Mouse (Mus musculus): ENCODE data around the gene Barhl2. TPM values are rescaled to one million over a fixed set of nuclear protein-coding genes. Genes with fewer than 3 reads are reported as not detected.

Barhl2 gene
- polyA plus RNA-seq, 1 experiment: 0.34 TPM

GRCm38 (mm10) chr5:106426069-106426468 lies 31.9 kb downstream of the Barhl2 start:
- no peak overlapping the region for H3K27ac ChIP-seq (ENCODE audit: insufficient read depth, low read length)

DNA sequence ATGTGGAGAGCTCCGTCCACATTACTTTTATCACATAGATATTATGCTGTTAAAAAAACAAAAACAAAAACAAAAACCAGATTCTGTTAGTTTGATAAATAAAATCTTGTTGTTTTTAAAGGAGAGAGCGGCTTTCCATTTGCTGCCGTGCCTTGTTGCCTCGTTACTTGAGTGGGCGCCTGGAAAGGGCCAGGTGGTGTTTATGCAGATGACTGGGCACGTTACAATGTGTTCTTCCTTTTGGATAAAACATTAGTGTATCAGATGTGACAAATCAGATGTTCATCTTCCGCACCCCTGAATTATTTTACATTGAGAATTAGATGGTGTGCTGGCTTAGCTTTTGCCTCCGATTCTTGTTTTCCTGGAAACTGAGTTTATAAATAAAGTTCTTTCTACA lies 37.1 kb downstream of the Barhl2 start:
- Histone ChIP-seq H3K36me3 (ENCODE audit: control insufficient read depth, insufficient read depth, low read length, poor library complexity, severe bottlenecking) (no peaks in the 10 kb centered on the region), H3K27me3 (ENCODE audit: control insufficient read depth, insufficient read depth, low read length, poor library complexity, severe bottlenecking) (peaks cover 2% of the 10 kb centered on the region; the same call in 1 of the 2 replicates), H3K4me3 (ENCODE audit: low read depth, low read length) (no peak overlapping the region), H3K27ac (ENCODE audit: insufficient read depth, low read length) (no peak overlapping the region), H3K9ac (ENCODE audit: low read depth, poor library complexity, severe bottlenecking) (no peak overlapping the region), H3K4me1 (ENCODE audit: control insufficient read depth, insufficient read depth, low read length) (no peaks in the 10 kb centered on the region), H3K9me3 (replicated peaks; ENCODE audit: control insufficient read depth, insufficient read depth, low read length, poor library complexity, severe bottlenecking) (no peaks in the 10 kb centered on the region)
- TF ChIP-seq POLR2A (IDR thresholded peaks at IDR 0.05; ENCODE audit: insufficient read depth, low read length) (no peak), CTCF (IDR thresholded peaks at IDR 0.05; ENCODE audit: low read depth, low read length) (no peak), EP300 (IDR thresholded peaks at IDR 0.05; ENCODE audit: insufficient read depth, low read depth, low read length) (no peak)

More at GRCm38 (mm10) chr5:106426069-106426468, 31.9 kb downstream of the Barhl2 start:
- no peaks in the 10 kb centered on the region for H3K9me3 ChIP-seq (replicated peaks; ENCODE audit: control insufficient read depth, insufficient read depth, low read length, poor library complexity, severe bottlenecking)
- no peak overlapping the region for H3K4me3 ChIP-seq (ENCODE audit: low read depth, low read length)
- TF ChIP-seq CTCF (IDR thresholded peaks at IDR 0.05; ENCODE audit: low read depth, low read length) (peak; percentile 68), EP300 (IDR thresholded peaks at IDR 0.05; ENCODE audit: insufficient read depth, low read depth, low read length) (no peak), POLR2A (IDR thresholded peaks at IDR 0.05; ENCODE audit: insufficient read depth, low read length) (no peak)
- no peaks in the 10 kb centered on the region for H3K36me3 ChIP-seq (ENCODE audit: control insufficient read depth, insufficient read depth, low read length, poor library complexity, severe bottlenecking)
- H3K4me1 ChIP-seq (ENCODE audit: control insufficient read depth, insufficient read depth, low read length): no peaks in the 10 kb centered on the region
- H3K27me3 ChIP-seq (ENCODE audit: control insufficient read depth, insufficient read depth, low read length, poor library complexity, severe bottlenecking): peaks cover 2% of the 10 kb centered on the region; the same call in 1 of the 2 replicates
- no peak overlapping the region for H3K9ac ChIP-seq (ENCODE audit: low read depth, poor library complexity, severe bottlenecking)

- Histone ChIP-seq H3K9me3 (replicated peaks; ENCODE audit: control insufficient read depth, insufficient read depth, low read length, poor library complexity, severe bottlenecking) (no peaks in the 10 kb centered on the region), H3K9ac (ENCODE audit: low read depth, poor library complexity, severe bottlenecking) (no peak overlapping the region)
- TF ChIP-seq EP300 (IDR thresholded peaks at IDR 0.05; ENCODE audit: insufficient read depth, low read depth, low read length): no peak
- TF ChIP-seq CTCF (IDR thresholded peaks at IDR 0.05; ENCODE audit: low read depth, low read length): no peak
- TF ChIP-seq POLR2A (IDR thresholded peaks at IDR 0.05; ENCODE audit: insufficient read depth, low read length): no peak
Measured at GRCm38 (mm10) chr5:106420370-106420769, 37.6 kb downstream of the Barhl2 start.

GRCm38 (mm10) chr5:106417210-106417609 lies 40.8 kb downstream of the Barhl2 start:
- Histone ChIP-seq H3K36me3 (ENCODE audit: control insufficient read depth, insufficient read depth, low read length, poor library complexity, severe bottlenecking) (no peaks in the 10 kb centered on the region), H3K4me1 (ENCODE audit: control insufficient read depth, insufficient read depth, low read length) (no peaks in the 10 kb centered on the region), H3K9me3 (replicated peaks; ENCODE audit: control insufficient read depth, insufficient read depth, low read length, poor library complexity, severe bottlenecking) (no peaks in the 10 kb centered on the region), H3K9ac (ENCODE audit: low read depth, poor library complexity, severe bottlenecking) (no peak overlapping the region), H3K27me3 (ENCODE audit: control insufficient read depth, insufficient read depth, low read length, poor library complexity, severe bottlenecking) (no peaks in the 10 kb centered on the region), H3K4me3 (ENCODE audit: low read depth, low read length) (no peak overlapping the region), H3K27ac (ENCODE audit: insufficient read depth, low read length) (no peak overlapping the region)
- TF ChIP-seq EP300 (IDR thresholded peaks at IDR 0.05; ENCODE audit: insufficient read depth, low read depth, low read length): no peak
- TF ChIP-seq CTCF (IDR thresholded peaks at IDR 0.05; ENCODE audit: low read depth, low read length): peak; percentile 56

More at GRCm38 (mm10) chr5:106420370-106420769, 37.6 kb downstream of the Barhl2 start:
- H3K27me3 ChIP-seq (ENCODE audit: control insufficient read depth, insufficient read depth, low read length, poor library complexity, severe bottlenecking): peaks cover 2% of the 10 kb centered on the region; the same call in 1 of the 2 replicates
- H3K27ac ChIP-seq (ENCODE audit: insufficient read depth, low read length): no peak overlapping the region
- H3K4me3 ChIP-seq (ENCODE audit: low read depth, low read length): no peak overlapping the region
- H3K4me1 ChIP-seq (ENCODE audit: control insufficient read depth, insufficient read depth, low read length): no peaks in the 10 kb centered on the region
- no peaks in the 10 kb centered on the region for H3K36me3 ChIP-seq (ENCODE audit: control insufficient read depth, insufficient read depth, low read length, poor library complexity, severe bottlenecking)

DNA sequence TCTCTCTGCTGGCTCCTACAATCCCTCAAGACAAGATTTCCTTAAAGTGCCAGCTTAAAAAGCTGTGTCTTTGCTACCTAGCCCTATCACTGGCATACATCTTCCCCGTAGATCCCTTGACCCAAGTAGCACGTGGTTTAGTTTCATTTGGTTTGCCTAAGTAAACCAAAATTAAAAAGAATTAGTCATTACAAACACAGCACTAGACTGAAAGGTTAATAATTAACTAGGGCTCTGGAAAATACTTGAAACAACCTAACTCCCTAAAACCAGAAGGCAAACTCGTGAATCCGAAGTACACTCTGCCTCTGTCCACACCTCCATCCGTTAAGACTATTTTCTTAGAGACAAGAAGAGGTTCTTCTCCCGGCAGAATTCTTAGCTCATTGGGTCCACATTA lies 41.4 kb downstream of the Barhl2 start:
- no peak overlapping the region for H3K4me3 ChIP-seq (ENCODE audit: low read depth, low read length)
- no peak overlapping the region for H3K27ac ChIP-seq (ENCODE audit: insufficient read depth, low read length)
- no peak overlapping the region for H3K9ac ChIP-seq (ENCODE audit: low read depth, poor library complexity, severe bottlenecking)
- H3K4me1 ChIP-seq (ENCODE audit: control insufficient read depth, insufficient read depth, low read length): no peaks in the 10 kb centered on the region
- no peaks in the 10 kb centered on the region for H3K36me3 ChIP-seq (ENCODE audit: control insufficient read depth, insufficient read depth, low read length, poor library complexity, severe bottlenecking)
- H3K9me3 ChIP-seq (replicated peaks; ENCODE audit: control insufficient read depth, insufficient read depth, low read length, poor library complexity, severe bottlenecking): no peaks in the 10 kb centered on the region
- no peaks in the 10 kb centered on the region for H3K27me3 ChIP-seq (ENCODE audit: control insufficient read depth, insufficient read depth, low read length, poor library complexity, severe bottlenecking)
- no peak for TF ChIP-seq POLR2A (IDR thresholded peaks at IDR 0.05; ENCODE audit: insufficient read depth, low read length)
- no peak for TF ChIP-seq CTCF (IDR thresholded peaks at IDR 0.05; ENCODE audit: low read depth, low read length)
- no peak for TF ChIP-seq EP300 (IDR thresholded peaks at IDR 0.05; ENCODE audit: insufficient read depth, low read depth, low read length)

DNA sequence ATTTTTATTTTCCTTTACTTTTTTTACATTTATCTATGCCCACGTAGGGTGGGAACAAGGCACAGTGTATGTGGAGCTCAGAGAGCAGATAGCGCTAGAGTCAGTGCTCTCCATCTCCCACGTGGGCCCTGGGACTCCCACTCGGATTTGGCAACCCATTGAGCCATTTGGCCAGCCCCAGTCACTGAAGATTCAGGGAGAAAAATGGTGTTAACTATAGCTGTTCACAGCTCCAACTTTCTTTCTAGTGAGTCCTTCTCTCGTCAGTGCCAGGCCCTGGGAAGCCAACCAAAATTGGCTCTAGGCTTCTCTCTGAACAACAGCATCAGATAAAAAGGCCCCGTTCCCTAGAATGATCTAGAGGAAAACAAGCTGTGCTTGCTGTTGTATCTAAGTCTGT lies 42.2 kb downstream of the Barhl2 start:
- Histone ChIP-seq H3K27ac (ENCODE audit: insufficient read depth, low read length) (no peak overlapping the region), H3K4me1 (ENCODE audit: control insufficient read depth, insufficient read depth, low read length) (no peaks in the 10 kb centered on the region), H3K9me3 (replicated peaks; ENCODE audit: control insufficient read depth, insufficient read depth, low read length, poor library complexity, severe bottlenecking) (no peaks in the 10 kb centered on the region), H3K36me3 (ENCODE audit: control insufficient read depth, insufficient read depth, low read length, poor library complexity, severe bottlenecking) (no peaks in the 10 kb centered on the region), H3K27me3 (ENCODE audit: control insufficient read depth, insufficient read depth, low read length, poor library complexity, severe bottlenecking) (no peaks in the 10 kb centered on the region), H3K9ac (ENCODE audit: low read depth, poor library complexity, severe bottlenecking) (no peak overlapping the region), H3K4me3 (ENCODE audit: low read depth, low read length) (no peak overlapping the region)
- TF ChIP-seq POLR2A (IDR thresholded peaks at IDR 0.05; ENCODE audit: insufficient read depth, low read length) (no peak), CTCF (IDR thresholded peaks at IDR 0.05; ENCODE audit: low read depth, low read length) (no peak), EP300 (IDR thresholded peaks at IDR 0.05; ENCODE audit: insufficient read depth, low read depth, low read length) (no peak)
